In the genomic region with DNA sequence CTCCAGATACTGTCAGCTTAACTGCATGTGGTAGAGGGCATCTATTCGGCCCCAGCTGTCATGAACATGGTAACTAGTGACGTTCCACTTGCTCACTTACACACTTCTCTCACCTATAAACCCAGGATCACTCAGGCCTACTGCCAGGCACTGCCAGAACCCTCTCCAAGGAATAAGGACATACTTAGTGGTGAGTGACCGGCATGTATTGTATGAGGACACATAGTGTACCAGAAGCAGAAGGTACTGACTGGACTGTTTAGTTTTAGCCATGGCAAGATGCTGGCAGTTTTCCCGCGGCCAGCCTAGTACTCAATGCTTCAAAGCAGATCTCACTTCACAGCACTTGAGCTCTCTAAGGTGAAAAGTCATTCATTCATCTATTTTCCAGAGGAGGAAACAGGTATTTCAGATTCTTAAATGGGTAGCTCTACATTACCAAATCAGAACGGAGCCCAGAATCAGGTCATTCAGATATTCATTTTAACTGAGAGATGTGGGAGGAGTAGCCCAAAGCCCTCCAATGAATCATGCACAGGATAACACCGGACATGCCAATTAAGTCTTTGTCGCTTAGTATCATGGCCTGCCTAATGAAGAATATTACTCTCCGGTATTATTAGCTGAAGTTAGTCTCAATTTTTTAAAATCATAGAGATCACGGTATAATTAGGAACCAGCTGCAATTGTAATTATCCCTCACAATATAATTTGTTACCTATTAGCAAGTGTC, we compare ENCODE assay signal across 20 mouse cellular contexts. TPM values are rescaled to one million over a fixed set of nuclear protein-coding genes. Genes with fewer than 3 reads are reported as not detected.
A peak's percentile ranks its signal among the peaks of the same experiment; 100 is the strongest.
DNase-seq lines count a peak whose midpoint lies in the region; ATAC-seq and TF ChIP-seq lines count a peak whose summit lies in the region.
"Had no signal": no experiment of that assay in that cellular context is flagged by ENCODE, and none has a peak within 500 bp of the region (broad histone marks: within the 10 kb centered on the region; RNA-seq: fewer than 3 reads in every experiment).

No protein-coding gene starts in this region.

- TF ChIP-seq EP300 in lung, postnatal 0 days (IDR thresholded peaks at IDR 0.05), result no peak

- WGBS in hindbrain, embryonic 16.5 days, result 80% methylated on average over 10 of the region's 10 CpGs
- 95% methylated on average over 10 of the region's 10 CpGs for WGBS in hindbrain, embryonic 10.5 days
- WGBS in lung, postnatal 0 days, result 81% methylated on average over 10 of the region's 10 CpGs

- intact Hi-C loops in heart, postnatal 25 days (cut with DNase I), result no loop called here

- no peaks in the 10 kb centered on the region for H3K36me3 ChIP-seq in hindbrain, embryonic 16.5 days (ENCODE audit: control insufficient read depth, insufficient read depth, low read length)
- peaks cover 20% of the 10 kb centered on the region for H3K36me3 ChIP-seq in hindbrain, embryonic 10.5 days
- no peaks in the 10 kb centered on the region for H3K36me3 ChIP-seq in lung, postnatal 0 days (ENCODE audit: insufficient read depth, low read length)
- H3K36me3 ChIP-seq: heart, embryonic 15.5 days had no signal

- no peaks in the 10 kb centered on the region for H3K9me3 ChIP-seq in hindbrain, embryonic 16.5 days (ENCODE audit: control insufficient read depth, low read length)
- no peaks in the 10 kb centered on the region for H3K9me3 ChIP-seq in hindbrain, embryonic 10.5 days
- H3K9me3 ChIP-seq in lung, postnatal 0 days (ENCODE audit: low read length), result no peaks in the 10 kb centered on the region
- H3K9me3 ChIP-seq: embryonic facial prominence, embryonic 10.5 days; G1E; heart, embryonic 15.5 days had no signal

- H3K27me3 ChIP-seq in hindbrain, embryonic 16.5 days (replicated peaks; ENCODE audit: control insufficient read depth, insufficient read depth, low read length), result no peaks in the 10 kb centered on the region
- no peaks in the 10 kb centered on the region for H3K27me3 ChIP-seq in hindbrain, embryonic 10.5 days (ENCODE audit: insufficient read depth, poor library complexity, severe bottlenecking)
- H3K27me3 ChIP-seq in lung, postnatal 0 days (replicated peaks; ENCODE audit: insufficient read depth, low read length), result no peaks in the 10 kb centered on the region
- H3K27me3 ChIP-seq: heart, embryonic 15.5 days had no signal

- no peak overlapping the region for H3K4me3 ChIP-seq in hindbrain, embryonic 16.5 days (ENCODE audit: low read length)
- no peak overlapping the region for H3K4me3 ChIP-seq in hindbrain, embryonic 10.5 days
- H3K4me3 ChIP-seq in lung, postnatal 0 days (ENCODE audit: low read depth, low read length), result no peak overlapping the region
- H3K4me3 ChIP-seq: embryonic facial prominence, embryonic 10.5 days; heart, embryonic 15.5 days had no signal

- H3K9ac ChIP-seq in hindbrain, embryonic 16.5 days (ENCODE audit: low read depth, low read length), result no peak overlapping the region
- no peak overlapping the region for H3K9ac ChIP-seq in lung, postnatal 0 days (replicated peaks; ENCODE audit: low read depth)
- H3K9ac ChIP-seq: forebrain, postnatal 0 days; heart, embryonic 15.5 days had no signal

- H3K4me1 ChIP-seq in hindbrain, embryonic 16.5 days (ENCODE audit: control insufficient read depth, insufficient read depth, low read depth, low read length), result no peaks in the 10 kb centered on the region
- H3K4me1 ChIP-seq in hindbrain, embryonic 10.5 days (replicated peaks), result no peaks in the 10 kb centered on the region
- H3K4me1 ChIP-seq in lung, postnatal 0 days (ENCODE audit: insufficient read depth, low read depth, low read length), result no peaks in the 10 kb centered on the region
- H3K4me1 ChIP-seq: heart, embryonic 15.5 days had no signal

- ATAC-seq in hindbrain, embryonic 16.5 days, result peak; percentile 60
- ATAC-seq in lung, postnatal 0 days, result peak; percentile 28; the same call in 1 of the 2 replicates
- ATAC-seq: forebrain, postnatal 0 days; inflammation-experienced regulatory T-cells, adult 6 months; intestine, postnatal 0 days had no signal

- DNase-seq in heart, adult 18-20 months, result peak; percentile 49 to 63
- no peak for DNase-seq in heart, postnatal 25 days (ENCODE audit: low spot score)
- DNase-seq in hindbrain, embryonic 10.5 days (ENCODE audit: low spot score), result no peak
- DNase-seq in lung, postnatal 0 days (ENCODE audit: low spot score), result no peak
- no peak for DNase-seq in lung, postnatal 4 days
- no peak for DNase-seq in gastrocnemius, postnatal 25 days
- DNase-seq: adrenal gland, adult 8-10 months; adrenal gland, postnatal 36 days; cerebellum, adult 2 months; cerebellum, postnatal 10 days; forebrain, postnatal 0 days; gastrocnemius, postnatal 14 days; kidney, adult 8-10 months had no signal

- TF ChIP-seq CTCF in lung, postnatal 0 days (IDR thresholded peaks at IDR 0.05), result no peak

- H3K4me2 ChIP-seq in hindbrain, embryonic 16.5 days (ENCODE audit: low read length), result no peak overlapping the region
- H3K4me2 ChIP-seq in lung, postnatal 0 days (replicated peaks; ENCODE audit: low read depth, low read length), result no peak overlapping the region
- H3K4me2 ChIP-seq: heart, embryonic 11.5 days; heart, embryonic 15.5 days had no signal

- H3K27ac ChIP-seq in hindbrain, embryonic 16.5 days (ENCODE audit: low read depth, low read length), result no peak overlapping the region
- no peak overlapping the region for H3K27ac ChIP-seq in hindbrain, embryonic 10.5 days
- H3K27ac ChIP-seq in lung, postnatal 0 days (ENCODE audit: low read length), result no peak overlapping the region
- H3K27ac ChIP-seq: embryonic facial prominence, embryonic 10.5 days; heart, embryonic 15.5 days had no signal

RNA-seq across cellular contexts. Expression of a gene that starts 17.7 kb away (rescaled TPM):
- total RNA-seq in heart, adult 18-20 months (2021), result 100 to 1,000 TPM; 144 to 147 TPM
- total RNA-seq in heart, postnatal 25 days (2021), result 100 to 1,000 TPM; 124 to 140 TPM
- polyA plus RNA-seq in hindbrain, embryonic 16.5 days (2015; fragmentation: Nextera tagmentation; extraction: Ambion mirVana), result 6.3 and 6.5 TPM in 2 replicates
- polyA plus RNA-seq in hindbrain, embryonic 10.5 days (2016; fragmentation: Nextera tagmentation; extraction: Ambion mirVana), result 29.7 and 44.8 TPM in 2 replicates
- polyA plus RNA-seq in lung, postnatal 0 days (2015; fragmentation: Nextera tagmentation; extraction: Ambion mirVana), result 7.1 and 7.7 TPM in 2 replicates
- under 1 TPM; 0.56 to 0.64 TPM for total RNA-seq in gastrocnemius, postnatal 25 days (2021)

Comparison
In these comparisons a context has a peak if more than half of its experiments do, and no peak if none do; other contexts are left out.
1. DNase-seq: peak in heart, adult 18-20 months (2 of 2); none in heart, postnatal 25 days (single experiment), hindbrain, embryonic 10.5 days (single experiment), lung, postnatal 0 days (single experiment), lung, postnatal 4 days (0 of 2) and gastrocnemius, postnatal 25 days (single experiment).
2. RNA of a gene that starts 17.7 kb away (total RNA-seq): 144 to 147 TPM in heart, adult 18-20 months and 124 to 140 TPM in heart, postnatal 25 days; 0.56 to 0.64 TPM in gastrocnemius, postnatal 25 days; every median in the first group is over 10 times any median in the second.